Mouse (Mus musculus) kidney, adult 2 months (tissue): Measurements from ENCODE around the gene Cacybp. TPM values are rescaled to one million over a fixed set of nuclear protein-coding genes. Genes with fewer than 3 reads are reported as not detected.

Source experiments
- DNase-seq: peaks from one replicate; pipeline ENCODE4 v3.0.0; 2021
- H3K27ac ChIP-seq: fragments of 200-500 bp; 2 replicates; pipeline ENCODE4 v1.5.1; 2012; ENCODE audit warnings: low read depth, low read length, control low read depth, inconsistent platforms; ENCODE audit not compliant: insufficient read depth
- H3K27me3 ChIP-seq: fragments of 200-500 bp; replicated peaks from 2 replicates; pipeline ENCODE4 v1.6.1; 2012; ENCODE audit warnings: mild to moderate bottlenecking, moderate library complexity, low read length, inconsistent platforms; ENCODE audit not compliant: control insufficient read depth, insufficient read depth
- H3K36me3 ChIP-seq: fragments of 200-500 bp; 2 replicates; pipeline ENCODE4 v1.6.1; 2012; ENCODE audit warnings: mild to moderate bottlenecking, moderate library complexity, low read length, inconsistent platforms; ENCODE audit not compliant: control insufficient read depth, insufficient read depth
- H3K4me1 ChIP-seq: fragments of 200-500 bp; 2 replicates; pipeline ENCODE4 v1.6.1; 2011; ENCODE audit warnings: low read length; ENCODE audit not compliant: control insufficient read depth, insufficient read depth
- H3K4me3 ChIP-seq: fragments of 200-500 bp; 2 replicates; pipeline ENCODE4 v1.5.1; 2011; ENCODE audit warnings: mild to moderate bottlenecking, low read depth, low read length, control low read depth; ENCODE audit not compliant: insufficient read depth
- CTCF ChIP-seq: fragments of 200-500 bp; conservative IDR thresholded peaks from 2 replicates; pipeline ENCODE4 v1.5.1; 2011; ENCODE audit warnings: low read depth, mild to moderate bottlenecking, control low read depth, low read length, moderate library complexity, mixed read lengths; ENCODE audit not compliant: insufficient read depth, insufficient read length
- POLR2A ChIP-seq: fragments of 200-500 bp; IDR thresholded peaks from one replicate; pipeline ENCODE4 v1.6.1; 2011; ENCODE audit warnings: low read depth, low read length, control low read depth
- WGBS: fragments of 180-500 bp; shearing (Covaris S2); methylation state at CpG from one replicate; pipeline ENCODE4 v1.1.7; 2018; 5-methylcytosine and 5-hydroxymethylcytosine counted together
- polyA plus RNA-seq: library from polyadenylated mRNA; depleted of rRNA; stranded (reverse); fragments of >200 nt; gene quantifications from 2 replicates; pipeline ENCODE4 v1.2.3, GENCODE M21; 2012

Cacybp gene
- polyA plus RNA-seq, 1 experiment = 8.1 TPM

- no peaks in the 10 kb centered on the region; the same call in 1 of the 2 replicates for H3K36me3 ChIP-seq
These were observed 26.3 kb upstream of the Cacybp start for GRCm38 (mm10) chr1:160238852-160239443.

GRCm38 (mm10) chr1:160237981-160238380 is 25.3 kb upstream of the Cacybp start:
- 93% methylated on average over 2 of the region's 2 CpGs for WGBS
- TF ChIP-seq POLR2A (no peak), CTCF (no peak)
- Histone ChIP-seq H3K4me1 (no peaks in the 10 kb centered on the region), H3K4me3 (no peak overlapping the region), H3K27ac (no peak overlapping the region), H3K27me3 (no peaks in the 10 kb centered on the region), H3K36me3 (no peaks in the 10 kb centered on the region)
- no peak for DNase-seq

More at GRCm38 (mm10) chr1:160238852-160239443, 26.3 kb upstream of the Cacybp start:
- DNase-seq = no peak
- 91% methylated on average over 1 of the region's 1 CpGs for WGBS
- no peak overlapping the region for H3K27ac ChIP-seq
- H3K4me3 ChIP-seq = no peak overlapping the region
- no peaks in the 10 kb centered on the region for H3K27me3 ChIP-seq
- H3K4me1 ChIP-seq = no peaks in the 10 kb centered on the region
- TF ChIP-seq CTCF (no peak), POLR2A (no peak)

- DNase-seq = peak; percentile 5
- H3K4me3 ChIP-seq = no peak overlapping the region
- H3K36me3 ChIP-seq = no peaks in the 10 kb centered on the region
- no peak overlapping the region for H3K27ac ChIP-seq
- TF ChIP-seq POLR2A = no peak
- TF ChIP-seq CTCF = no peak
- no peaks in the 10 kb centered on the region for H3K27me3 ChIP-seq
- no peaks in the 10 kb centered on the region for H3K4me1 ChIP-seq
These were observed 21.2 kb upstream of the Cacybp start for GRCm38 (mm10) chr1:160233921-160234320.

GRCm38 (mm10) chr1:160232113-160232512 is 19.4 kb upstream of the Cacybp start:
- Histone ChIP-seq H3K4me3 (no peak overlapping the region), H3K4me1 (0 out of 2 replicates have a peak, but pooled peaks cover 3% of the 10 kb centered on the region), H3K36me3 (no peaks in the 10 kb centered on the region), H3K27ac (no peak overlapping the region), H3K27me3 (no peaks in the 10 kb centered on the region)
- WGBS = 95% methylated on average over 3 of the region's 3 CpGs
- TF ChIP-seq POLR2A (no peak), CTCF (no peak)
- DNase-seq = no peak

GRCm38 (mm10) chr1:160231013-160231412 is 18.3 kb upstream of the Cacybp start:
- 26% methylated on average over 4 of the region's 4 CpGs for WGBS
- Histone ChIP-seq H3K36me3 (no peaks in the 10 kb centered on the region), H3K4me3 (no peak overlapping the region), H3K27me3 (no peaks in the 10 kb centered on the region), H3K27ac (no peak overlapping the region), H3K4me1 (0 out of 2 replicates have a peak, but pooled peaks cover 3% of the 10 kb centered on the region)
- TF ChIP-seq POLR2A (no peak), CTCF (no peak)
- DNase-seq = peak; percentile 56

- Histone ChIP-seq H3K4me3 (no peak overlapping the region), H3K27me3 (no peaks in the 10 kb centered on the region), H3K27ac (no peak overlapping the region), H3K36me3 (no peaks in the 10 kb centered on the region; the same call in 1 of the 2 replicates), H3K4me1 (0 out of 2 replicates have a peak, but pooled peaks cover 3% of the 10 kb centered on the region)
- DNase-seq = peak; percentile 53
- TF ChIP-seq CTCF (no peak), POLR2A (no peak)
These were observed 15.2 kb upstream of the Cacybp start for GRCm38 (mm10) chr1:160227850-160228249.

- TF ChIP-seq POLR2A (no peak), CTCF (no peak)
- Histone ChIP-seq H3K27ac (no peak overlapping the region), H3K4me1 (0 out of 2 replicates have a peak, but pooled peaks cover 3% of the 10 kb centered on the region), H3K36me3 (no peaks in the 10 kb centered on the region; the same call in 1 of the 2 replicates), H3K27me3 (no peaks in the 10 kb centered on the region), H3K4me3 (no peak overlapping the region)
- WGBS = 91% methylated on average over 4 of the region's 4 CpGs
- no peak for DNase-seq
These were observed 14.5 kb upstream of the Cacybp start for GRCm38 (mm10) chr1:160227196-160227595.
